Mouse (Mus musculus): ENCODE data around the gene Zfp993. TPM values are rescaled to one million over a fixed set of nuclear protein-coding genes. Genes with fewer than 3 reads are reported as not detected.

Gene Zfp993
- polyA plus RNA-seq, 2 experiments = 0.98 to 1.4 TPM

Other genes starting within 250 kb of the Zfp993 start
- 1.1 and 2.1 TPM in 2 replicates for gene Zfp992, start 161.9 kb upstream of the Zfp993 start, polyA plus RNA-seq (2012; rRNA removed)
- 2.9 and 3.3 TPM in 2 replicates for gene Zfp992, start 161.9 kb upstream of the Zfp993 start, polyA plus RNA-seq (2014; fragmentation: Nextera tagmentation; extraction: Ambion mirVana)
- gene Zfp981, start 108.9 kb upstream of the Zfp993 start, polyA plus RNA-seq (2012; rRNA removed) = not detected in 2 replicates
- gene Zfp981, start 108.9 kb upstream of the Zfp993 start, polyA plus RNA-seq (2014; fragmentation: Nextera tagmentation; extraction: Ambion mirVana) = 0.09 TPM in 1 of 2 replicates, not detected in the other

All from liver, embryonic 14.5 days (tissue).